Mouse (Mus musculus) mouse trophoblast stem cell (cell line): ENCODE measurements around the gene Hist1h4b.
"Not testable (repeated sequence)": the region's sequence is repeated elsewhere in the genome, so short reads cannot be mapped to it uniquely, and the experiment has no call there.

ENCODE experiments used
- in situ Hi-C, 2 experiments: fragments of 300-500 bp; cut with MseI, MboI; formaldehyde crosslinking; loops; 2 replicates in 1 of 2; 3 replicates in 1 of 2; pipeline ENCODE4 v1.15.1; 2025

Hist1h4b gene

DNA sequence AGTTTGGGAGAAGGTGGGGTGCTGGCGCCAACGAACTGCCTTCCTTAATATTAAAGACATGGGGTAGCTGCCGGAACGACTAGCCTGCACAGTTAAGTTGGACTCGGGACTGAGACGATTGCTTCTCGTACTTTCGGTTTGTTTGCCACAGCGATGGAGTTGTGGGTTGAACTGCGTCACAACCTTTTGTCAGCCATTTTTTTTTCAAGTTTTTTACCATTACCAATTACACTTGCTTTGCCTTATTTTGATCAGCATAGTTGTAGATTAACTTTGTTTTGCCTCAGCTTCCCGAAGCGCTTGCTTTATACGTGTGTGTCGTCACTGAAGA, 16.9 kb upstream of the Hist1h4b start:
- in situ Hi-C loops = loop anchor here in 1 of 2 experiments (5.0 kb wide), 1 partner anchor 38 kb away; no protein-coding TSS in a partner anchor

GRCm38 (mm10) chr13:23740256-23740840, 16.5 kb upstream of the Hist1h4b start:
- in situ Hi-C loops = no loop called here

DNA sequence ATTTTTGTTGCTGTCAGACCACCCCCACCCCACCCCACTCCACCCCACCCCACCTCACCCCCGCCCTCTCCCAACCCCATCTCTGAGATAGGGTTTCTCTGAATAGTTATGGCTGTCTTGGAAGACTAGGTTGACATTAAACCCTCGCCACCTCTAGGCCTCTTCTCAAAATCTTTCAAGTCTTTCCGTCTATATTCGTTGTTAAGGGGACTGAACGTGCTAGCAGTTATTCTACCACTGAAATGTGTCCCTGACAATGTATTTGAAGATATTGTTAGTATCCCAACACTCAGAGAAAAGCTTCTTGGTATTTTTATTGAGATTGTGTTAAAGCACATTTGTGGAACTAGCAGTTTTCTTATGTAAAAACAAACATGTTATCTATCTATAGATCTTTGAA, 15.9 kb upstream of the Hist1h4b start:
- in situ Hi-C loops = no loop called here

- in situ Hi-C loops = no loop called here
Measured at GRCm38 (mm10) chr13:23742007-23742406, 14.8 kb upstream of the Hist1h4b start.

- in situ Hi-C loops = no loop called here
Measured at GRCm38 (mm10) chr13:23743215-23743614, 13.6 kb upstream of the Hist1h4b start.

GRCm38 (mm10) chr13:23743963-23744362, 12.8 kb upstream of the Hist1h4b start:
- in situ Hi-C loops = no loop called here

DNA sequence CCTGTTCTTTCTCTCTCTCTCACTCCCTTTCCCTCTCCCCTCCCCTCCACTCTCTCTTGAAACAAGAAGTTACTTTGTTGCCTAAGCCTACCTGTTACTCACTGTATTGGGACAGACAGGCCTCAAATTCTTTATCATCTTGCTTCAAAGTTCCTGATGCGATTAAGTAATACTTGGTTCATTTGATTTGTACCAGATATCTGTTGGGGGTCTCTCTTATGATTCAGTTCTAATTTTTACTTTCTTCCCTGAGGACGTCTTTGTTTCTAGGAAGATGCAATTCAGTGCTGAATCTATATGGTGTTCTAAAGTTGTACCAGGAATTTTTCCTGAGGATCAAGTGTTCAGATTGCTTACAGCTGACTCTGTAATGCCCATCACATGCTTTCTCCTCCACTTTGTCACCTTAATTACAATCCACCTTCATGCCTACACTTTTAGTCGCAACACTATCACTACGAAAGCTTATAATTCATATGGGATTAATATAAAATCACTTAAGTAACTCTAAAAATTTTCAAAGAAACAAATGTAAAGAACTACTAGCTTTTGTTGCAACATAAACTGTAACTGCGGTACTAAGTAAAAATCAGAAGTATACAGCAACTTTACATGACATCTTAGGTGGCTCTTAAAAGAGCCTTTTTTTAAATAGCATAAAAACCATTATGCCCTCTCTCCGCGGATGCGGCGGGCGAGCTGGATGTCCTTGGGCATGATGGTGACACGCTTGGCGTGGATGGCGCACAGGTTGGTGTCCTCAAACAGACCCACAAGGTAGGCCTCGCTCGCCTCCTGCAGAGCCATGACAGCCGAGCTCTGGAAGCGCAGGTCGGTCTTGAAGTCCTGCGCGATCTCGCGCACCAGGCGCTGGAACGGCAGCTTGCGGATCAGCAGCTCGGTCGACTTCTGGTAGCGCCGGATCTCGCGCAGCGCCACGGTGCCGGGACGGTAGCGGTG, 12.1 kb upstream of the Hist1h4b start:
- in situ Hi-C loops = no loop called here

DNA sequence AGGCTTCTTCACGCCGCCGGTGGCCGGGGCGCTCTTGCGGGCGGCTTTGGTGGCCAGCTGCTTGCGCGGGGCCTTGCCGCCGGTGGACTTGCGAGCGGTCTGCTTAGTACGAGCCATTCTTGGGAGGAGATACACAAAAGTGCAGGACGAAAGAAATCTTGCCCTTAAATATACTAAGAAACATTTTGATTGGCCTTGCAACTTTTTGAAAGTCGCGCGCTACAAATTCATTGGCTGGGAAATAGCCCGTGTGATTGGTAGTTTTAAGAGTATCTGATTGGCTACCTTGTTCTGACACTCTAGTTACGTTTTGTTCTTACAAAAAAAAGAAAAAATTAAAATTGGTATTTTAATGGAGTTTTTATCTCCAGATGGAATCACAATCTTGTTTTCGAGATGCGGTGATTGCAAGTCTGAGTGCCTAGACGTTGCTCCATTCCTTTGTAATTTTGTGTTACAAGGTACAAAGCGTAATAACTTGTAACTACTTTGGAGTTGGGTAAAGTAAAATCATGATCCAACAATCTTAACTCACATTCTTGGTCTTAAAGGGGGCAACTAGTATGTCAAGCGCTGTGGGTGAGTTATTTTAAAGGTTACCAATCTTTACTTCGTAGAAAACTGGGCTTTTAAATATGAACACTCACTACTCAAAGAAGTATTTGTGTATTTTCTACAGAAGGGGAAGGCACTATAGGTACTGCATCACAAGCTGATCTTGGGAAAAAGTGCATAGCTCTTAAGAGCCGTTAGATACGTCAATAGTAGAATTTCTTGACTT, 11.2 kb upstream of the Hist1h4b start, which contains the start of gene Hist1h3c:
TSS of gene Hist1h3c (minus strand) at position 222 of the 781 bp plus-strand sequence.
- in situ Hi-C loops = no loop called here

- in situ Hi-C loops = not testable (repeated sequence)
Measured at GRCm38 (mm10) chr13:23746201-23747080, 10.4 kb upstream of the Hist1h4b start, which contains the start of gene Hist1h2bb. Gene Hist1h2bb, plus strand, starts transcription at chr13:23746734.

- in situ Hi-C loops = no loop called here
Measured at GRCm38 (mm10) chr13:23747081-23747891, 9.5 kb upstream of the Hist1h4b start.

GRCm38 (mm10) chr13:23747892-23748288, 8.9 kb upstream of the Hist1h4b start:
- in situ Hi-C loops = no loop called here

DNA sequence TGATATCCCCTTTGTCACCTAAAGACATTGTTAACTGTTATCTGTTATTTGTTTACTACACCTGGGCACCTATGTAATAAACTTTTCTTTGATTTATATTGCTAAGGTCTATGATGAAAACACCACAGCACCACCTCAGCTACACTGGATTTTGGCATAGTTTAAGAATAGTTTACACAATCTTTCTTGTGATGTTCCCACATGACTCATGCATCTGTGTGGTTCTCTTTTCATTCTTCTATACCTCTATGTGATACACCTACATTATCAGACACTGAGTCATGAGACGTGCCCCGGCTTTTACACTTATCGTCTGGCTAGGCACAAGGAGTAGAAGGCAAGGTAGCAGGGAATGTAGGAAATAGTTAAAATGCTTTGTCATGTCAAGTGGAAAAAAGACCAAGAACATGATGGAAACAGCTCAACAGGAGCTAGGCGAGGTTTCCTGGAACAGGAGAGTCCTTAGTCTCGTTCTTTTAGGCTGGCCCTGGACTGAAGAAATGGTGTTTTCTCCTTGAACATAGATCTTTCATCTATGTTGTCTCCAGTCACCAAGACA, 7.2 kb upstream of the Hist1h4b start:
- in situ Hi-C loops = no loop called here

- in situ Hi-C loops = not testable (repeated sequence)
Measured at GRCm38 (mm10) chr13:23750839-23751477, 5.9 kb upstream of the Hist1h4b start, which contains the start of gene Hist1h2ab. Gene Hist1h2ab, plus strand, starts transcription at chr13:23751126.

DNA sequence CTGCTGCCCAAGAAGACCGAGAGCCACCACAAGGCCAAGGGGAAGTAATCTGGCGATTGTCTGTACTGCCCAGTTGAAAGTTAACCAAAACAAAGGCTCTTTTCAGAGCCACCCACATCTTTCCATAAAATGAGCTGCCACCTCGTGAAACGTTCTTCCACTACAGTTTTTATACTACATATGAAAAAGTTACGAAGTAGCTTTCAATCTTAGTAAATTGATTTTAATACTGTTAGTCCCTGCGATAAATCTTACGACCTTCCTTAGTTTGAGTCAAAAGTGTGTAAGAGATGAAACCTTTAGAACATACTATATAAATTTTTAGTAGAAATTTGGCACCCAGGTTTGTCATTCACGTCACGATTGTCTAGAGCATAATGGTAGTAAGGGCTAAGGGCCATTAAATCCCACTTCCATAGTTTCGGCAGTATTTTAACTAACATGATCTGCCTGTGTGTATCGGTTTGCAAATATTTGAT, 5.3 kb upstream of the Hist1h4b start:
- in situ Hi-C loops = no loop called here

DNA sequence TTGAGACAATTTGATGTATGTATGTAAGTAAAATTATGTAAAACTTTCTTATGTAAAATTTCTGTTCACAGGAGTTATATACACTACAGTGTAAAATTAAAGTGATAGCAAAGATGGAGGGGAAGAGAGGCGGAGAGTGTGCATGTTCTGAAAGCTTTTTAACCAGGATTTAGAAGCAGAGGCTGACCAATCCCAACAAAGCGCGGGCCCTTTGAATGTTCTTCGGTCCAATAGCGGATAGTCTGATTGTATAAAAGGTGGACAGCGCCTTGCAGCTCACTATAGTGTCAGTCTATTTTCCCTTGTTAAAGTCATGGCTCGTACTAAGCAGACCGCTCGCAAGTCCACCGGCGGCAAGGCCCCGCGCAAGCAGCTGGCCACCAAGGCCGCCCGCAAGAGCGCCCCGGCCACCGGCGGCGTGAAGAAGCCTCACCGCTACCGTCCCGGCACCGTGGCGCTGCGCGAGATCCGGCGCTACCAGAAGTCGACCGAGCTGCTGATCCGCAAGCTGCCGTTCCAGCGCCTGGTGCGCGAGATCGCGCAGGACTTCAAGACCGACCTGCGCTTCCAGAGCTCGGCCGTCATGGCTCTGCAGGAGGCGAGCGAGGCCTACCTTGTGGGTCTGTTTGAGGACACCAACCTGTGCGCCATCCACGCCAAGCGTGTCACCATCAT, 4.6 kb upstream of the Hist1h4b start, which contains the start of gene Hist1h3b:
TSS of gene Hist1h3b (plus strand) at position 201 of the 675 bp plus-strand sequence.
- in situ Hi-C loops = not testable (repeated sequence)

DNA sequence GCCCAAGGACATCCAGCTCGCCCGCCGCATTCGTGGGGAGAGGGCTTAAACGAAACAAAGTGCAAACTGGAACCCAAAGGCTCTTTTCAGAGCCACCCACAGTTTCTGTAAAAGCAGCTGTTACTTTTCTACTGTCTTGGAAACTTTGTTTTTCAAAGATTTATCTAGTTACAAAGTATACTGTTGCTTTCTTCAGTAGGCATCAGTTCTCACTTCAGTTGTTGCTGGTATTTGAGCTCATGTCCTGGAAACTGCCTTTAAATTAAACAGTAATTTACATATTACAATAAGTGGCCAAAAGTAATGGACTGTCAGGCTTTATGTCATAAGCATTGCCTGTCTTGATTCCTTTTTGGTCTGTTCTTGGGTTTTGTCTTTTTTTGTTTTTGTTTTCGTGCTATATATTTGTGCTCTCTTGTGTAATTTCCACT, 4.1 kb upstream of the Hist1h4b start:
- in situ Hi-C loops = no loop called here

DNA sequence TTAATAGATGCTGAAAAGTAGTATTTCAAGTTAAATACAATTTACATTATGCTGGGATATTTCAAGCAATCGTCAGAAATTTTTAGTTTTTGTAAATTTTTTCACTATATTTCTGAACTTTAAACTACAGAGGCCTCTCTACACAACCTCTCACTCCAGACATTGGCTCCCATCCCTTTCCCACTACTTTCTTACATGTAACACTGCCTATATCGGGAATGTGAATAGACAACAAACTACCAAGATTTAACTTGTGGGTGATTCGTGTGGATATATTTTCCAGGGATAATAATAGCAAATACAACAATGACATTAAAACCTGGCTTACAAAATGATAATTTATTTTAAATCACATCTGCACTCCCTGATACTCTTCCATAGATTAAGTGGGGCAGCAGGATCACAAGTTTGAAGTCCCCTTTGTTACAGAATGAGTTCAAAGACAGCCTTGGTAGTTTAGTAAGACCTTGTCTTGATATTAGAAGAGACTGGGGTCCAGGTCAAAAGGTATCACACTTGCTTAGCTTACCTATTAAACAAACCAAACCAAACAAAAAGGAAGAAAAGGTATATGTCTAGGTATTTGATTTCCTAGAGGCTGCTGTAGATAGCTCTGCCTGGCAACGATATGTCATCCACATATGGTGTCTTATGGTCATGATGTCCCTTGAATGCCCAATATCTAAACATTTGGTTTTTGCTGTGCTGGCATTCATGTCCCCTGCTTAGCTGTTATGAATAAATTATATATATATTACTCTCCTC, 3.3 kb upstream of the Hist1h4b start:
- in situ Hi-C loops = no loop called here

DNA sequence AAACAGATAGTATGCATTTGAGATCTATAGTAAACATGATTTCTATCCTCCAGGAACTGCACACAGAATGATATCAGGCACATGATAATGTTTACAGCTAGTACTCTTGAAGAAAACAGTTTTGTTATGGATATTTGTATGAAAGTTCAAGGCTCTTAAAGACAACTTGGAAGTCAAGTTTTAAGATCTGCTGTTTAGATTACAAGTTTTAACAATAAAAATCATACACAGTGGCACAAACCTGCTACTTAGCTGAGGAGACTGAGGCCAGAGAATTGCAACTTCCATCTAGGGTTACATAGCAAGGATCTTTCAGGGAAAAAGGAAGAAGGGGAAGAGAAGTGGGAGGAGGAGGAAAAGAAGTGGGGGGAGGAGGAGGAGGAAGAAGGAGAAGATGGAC, 1.8 kb upstream of the Hist1h4b start:
- in situ Hi-C loops = no loop called here
